Mouse (Mus musculus): ENCODE measurements around the gene Mat2b.

The Mat2b gene

GRCm38 (mm10) chr11:40649726-40650445, 45.1 kb downstream of the Mat2b start:
- DNase-seq = no peak

- DNase-seq = no peak
Measured at GRCm38 (mm10) chr11:40647246-40647645, 47.8 kb downstream of the Mat2b start.

Data from kidney, adult 9 months (tissue).